Comparison of ENCODE assay signal across 8 mouse cellular contexts in genomic region chr17:24850773-24851127, GRCm38 (mm10). TPM values are rescaled to one million over a fixed set of nuclear protein-coding genes. Genes with fewer than 3 reads are reported as not detected.
DNase-seq lines count a peak whose midpoint lies in the region; ATAC-seq and TF ChIP-seq lines count a peak whose summit lies in the region.

No protein-coding gene starts in this region.

- no peak for DNase-seq in heart, adult 2 months
- DNase-seq in heart, adult 11 months = no peak
- no peak for DNase-seq in thymus, adult 2 months
- DNase-seq in thymus, postnatal 0 days (ENCODE audit: low spot score) = no peak
- no peak for DNase-seq in liver, embryonic 13.5 days
- DNase-seq in frontal cortex, adult 2 months (ENCODE audit: extremely low spot score in 1 of 2, low spot score in 1 of 2) = no peak
- DNase-seq in spleen, postnatal 14 days (ENCODE audit: low spot score in 2 of 2) = no peak
- no peak for DNase-seq in layer of hippocampus, adult 9-10 months (ENCODE audit: low spot score)

- H3K9ac ChIP-seq in heart, adult 2 months (ENCODE audit: low read depth, low read length) = peak overlapping the region; percentile 71
- peak overlapping the region; percentile 90 for H3K9ac ChIP-seq in liver, embryonic 13.5 days

- H3K4me1 ChIP-seq in heart, adult 2 months (ENCODE audit: control insufficient read depth, insufficient read depth, low read length) = peaks cover 2% of the 10 kb centered on the region
- peaks cover 6% of the 10 kb centered on the region for H3K4me1 ChIP-seq in thymus, adult 2 months (replicated peaks; ENCODE audit: control insufficient read depth, insufficient read depth, low read length)
- peaks cover 43% of the 10 kb centered on the region for H3K4me1 ChIP-seq in liver, embryonic 13.5 days (replicated peaks)

- TF ChIP-seq EP300 in heart, adult 2 months (IDR thresholded peaks at IDR 0.05; ENCODE audit: insufficient read depth, low read depth, low read length) = no peak

- peak overlapping the region; percentile 90 for H3K4me2 ChIP-seq in liver, embryonic 13.5 days

- TF ChIP-seq POLR2A in heart, adult 2 months (IDR thresholded peaks at IDR 0.05; ENCODE audit: insufficient read depth, low read depth, low read length) = no peak
- TF ChIP-seq POLR2A in thymus, adult 2 months (IDR thresholded peaks at IDR 0.05; ENCODE audit: control insufficient read depth, extremely low read depth, insufficient read depth, low read length, poor library complexity) = no peak

- no peak for ATAC-seq in liver, embryonic 13.5 days (ENCODE audit: low read depth)

- H3K79me2 ChIP-seq in heart, adult 2 months (replicated peaks; ENCODE audit: control insufficient read depth, insufficient read depth, low read length) = no peaks in the 10 kb centered on the region

- H3K27me3 ChIP-seq in heart, adult 2 months (ENCODE audit: control insufficient read depth, insufficient read depth, low read length) = no peaks in the 10 kb centered on the region
- H3K27me3 ChIP-seq in thymus, adult 2 months (ENCODE audit: control insufficient read depth, insufficient read depth, low read length) = no peaks in the 10 kb centered on the region
- H3K27me3 ChIP-seq in liver, embryonic 13.5 days = no peaks in the 10 kb centered on the region

- 1% methylated on average over 20 of the region's 20 CpGs for WGBS in heart, adult 2 months
- 1% methylated on average over 20 of the region's 20 CpGs for WGBS in thymus, adult 2 months
- under 1% methylated on average over 20 of the region's 20 CpGs for WGBS in liver, embryonic 13.5 days (ENCODE audit: insufficient replicate concordance)

- no peak; the same call in 1 of the 2 replicates for TF ChIP-seq CTCF in heart, adult 2 months (IDR thresholded peaks at IDR 0.05)
- no peak for TF ChIP-seq CTCF in thymus, adult 2 months (IDR thresholded peaks at IDR 0.05; ENCODE audit: borderline replicate concordance, control insufficient read depth, extremely low read depth, insufficient read depth, low read length, poor library complexity)

- H3K4me3 ChIP-seq in heart, adult 2 months = peak overlapping the region; percentile 62
- peak overlapping the region; percentile 62 for H3K4me3 ChIP-seq in thymus, adult 2 months (ENCODE audit: control insufficient read depth, insufficient read depth, low read length)
- H3K4me3 ChIP-seq in liver, embryonic 13.5 days (replicated peaks) = peak overlapping the region; percentile 91

- no peaks in the 10 kb centered on the region for H3K36me3 ChIP-seq in heart, adult 2 months (ENCODE audit: control insufficient read depth, insufficient read depth, low read length)
- H3K36me3 ChIP-seq in thymus, adult 2 months (ENCODE audit: control insufficient read depth, insufficient read depth, low read length) = no peaks in the 10 kb centered on the region
- H3K36me3 ChIP-seq in liver, embryonic 13.5 days = peaks cover 30% of the 10 kb centered on the region

- intact Hi-C loops in heart, adult 2 months (cut with DNase I) = loop anchor here (2.0 kb wide), 1 partner anchor 34 kb away; no protein-coding TSS in a partner anchor

- peak overlapping the region; percentile 87 for H3K27ac ChIP-seq in heart, adult 2 months
- no peak overlapping the region for H3K27ac ChIP-seq in thymus, adult 2 months (ENCODE audit: control insufficient read depth, insufficient read depth, low read length)
- peak overlapping the region; percentile 84 for H3K27ac ChIP-seq in liver, embryonic 13.5 days

- H3K9me3 ChIP-seq in liver, embryonic 13.5 days (replicated peaks) = no peaks in the 10 kb centered on the region

RNA-seq across cellular contexts. Expression of gene Fahd1, which starts 0.6 kb away (rescaled TPM):
- 10 to 100 TPM; 80.3 to 81.5 TPM for total RNA-seq in heart, adult 2 months (2021)
- polyA plus RNA-seq in heart, adult 2 months (2012; rRNA removed) = 42.7 and 50.8 TPM in 2 replicates
- 6.9 and 7.8 TPM in 2 replicates for polyA plus RNA-seq in thymus, adult 2 months (2012; rRNA removed)
- polyA plus RNA-seq in thymus, postnatal 0 days (2015; fragmentation: Nextera tagmentation; extraction: Ambion mirVana) = 11.0 and 12.8 TPM in 2 replicates
- 34.6 and 34.9 TPM in 2 replicates for polyA plus RNA-seq in liver, embryonic 13.5 days (2015; fragmentation: Nextera tagmentation; extraction: Ambion mirVana)
- polyA plus RNA-seq in frontal cortex, adult 2 months (2012; rRNA removed) = 23.5 and 26.0 TPM in 2 replicates

RNA-seq across cellular contexts. Expression of gene Hagh, which starts 10.8 kb away (rescaled TPM):
- total RNA-seq in heart, adult 2 months (2021) = 10 to 100 TPM; 85.8 to 89.5 TPM
- 126 and 133 TPM in 2 replicates for polyA plus RNA-seq in heart, adult 2 months (2012; rRNA removed)
- polyA plus RNA-seq in thymus, adult 2 months (2012; rRNA removed) = 153 and 157 TPM in 2 replicates
- 65.8 and 74.0 TPM in 2 replicates for polyA plus RNA-seq in thymus, postnatal 0 days (2015; fragmentation: Nextera tagmentation; extraction: Ambion mirVana)
- polyA plus RNA-seq in liver, embryonic 13.5 days (2015; fragmentation: Nextera tagmentation; extraction: Ambion mirVana) = 79.5 and 83.1 TPM in 2 replicates
- 125 and 142 TPM in 2 replicates for polyA plus RNA-seq in frontal cortex, adult 2 months (2012; rRNA removed)

RNA-seq across cellular contexts. Expression of gene Igfals, which starts 15.0 kb away (rescaled TPM):
- total RNA-seq in heart, adult 2 months (2021) = 10 to 100 TPM; 11.7 to 12.7 TPM
- polyA plus RNA-seq in heart, adult 2 months (2012; rRNA removed) = 6.4 and 9.2 TPM in 2 replicates
- polyA plus RNA-seq in thymus, adult 2 months (2012; rRNA removed) = 8.4 and 9.0 TPM in 2 replicates
- polyA plus RNA-seq in thymus, postnatal 0 days (2015; fragmentation: Nextera tagmentation; extraction: Ambion mirVana) = 2.1 and 2.4 TPM in 2 replicates
- polyA plus RNA-seq in liver, embryonic 13.5 days (2015; fragmentation: Nextera tagmentation; extraction: Ambion mirVana) = 5.1 and 6.0 TPM in 2 replicates
- polyA plus RNA-seq in frontal cortex, adult 2 months (2012; rRNA removed) = 0.06 and 0.16 TPM in 2 replicates

RNA-seq across cellular contexts. Expression of gene Nubp2, which starts 35.4 kb away (rescaled TPM):
- 10 to 100 TPM; 18.2 to 22.7 TPM for total RNA-seq in heart, adult 2 months (2021)
- polyA plus RNA-seq in heart, adult 2 months (2012; rRNA removed) = 17.8 and 17.9 TPM in 2 replicates
- polyA plus RNA-seq in thymus, adult 2 months (2012; rRNA removed) = 88.8 and 96.1 TPM in 2 replicates
- 109 and 112 TPM in 2 replicates for polyA plus RNA-seq in thymus, postnatal 0 days (2015; fragmentation: Nextera tagmentation; extraction: Ambion mirVana)
- polyA plus RNA-seq in liver, embryonic 13.5 days (2015; fragmentation: Nextera tagmentation; extraction: Ambion mirVana) = 89.3 and 93.2 TPM in 2 replicates
- 29.0 and 31.4 TPM in 2 replicates for polyA plus RNA-seq in frontal cortex, adult 2 months (2012; rRNA removed)

RNA-seq across cellular contexts. Expression of gene Spsb3, which starts 35.7 kb away (rescaled TPM):
- total RNA-seq in heart, adult 2 months (2021) = 10 to 100 TPM; 30.4 to 33.8 TPM
- 47.0 and 66.2 TPM in 2 replicates for polyA plus RNA-seq in heart, adult 2 months (2012; rRNA removed)
- polyA plus RNA-seq in thymus, adult 2 months (2012; rRNA removed) = 274 and 285 TPM in 2 replicates
- 89.2 and 97.8 TPM in 2 replicates for polyA plus RNA-seq in thymus, postnatal 0 days (2015; fragmentation: Nextera tagmentation; extraction: Ambion mirVana)
- polyA plus RNA-seq in liver, embryonic 13.5 days (2015; fragmentation: Nextera tagmentation; extraction: Ambion mirVana) = 37.9 and 38.4 TPM in 2 replicates
- 69.1 and 78.1 TPM in 2 replicates for polyA plus RNA-seq in frontal cortex, adult 2 months (2012; rRNA removed)
